Mouse (Mus musculus): ENCODE measurements around the gene Gm27021.

The Gm27021 gene

GRCm38 (mm10) chr8:120642031-120642662 lies 25.7 kb downstream of the Gm27021 start:
- in situ Hi-C loops (cut with MboI) = loop anchor here (25.0 kb wide), 1 partner anchor 445 kb away; the partner anchor contains the start of gene Foxf1

- in situ Hi-C loops (cut with MboI) = loop anchor here (25.0 kb wide), 1 partner anchor 446 kb away; the partner anchor contains the start of gene Foxf1
Measured at GRCm38 (mm10) chr8:120641245-120641644, 26.6 kb downstream of the Gm27021 start.

- in situ Hi-C loops (cut with MboI) = loop anchor here (25.0 kb wide), 1 partner anchor 453 kb away; the partner anchor contains the start of gene Foxf1
Measured at GRCm38 (mm10) chr8:120634329-120634839, 33.5 kb downstream of the Gm27021 start.

- in situ Hi-C loops (cut with MboI) = loop anchor here (25.0 kb wide), 1 partner anchor 454 kb away; the partner anchor contains the start of gene Foxf1
Measured at GRCm38 (mm10) chr8:120633665-120634271, 34.1 kb downstream of the Gm27021 start.

- in situ Hi-C loops (cut with MboI) = loop anchor here (25.0 kb wide), 1 partner anchor 454 kb away; the partner anchor contains the start of gene Foxf1
Measured at GRCm38 (mm10) chr8:120632969-120633664, 34.8 kb downstream of the Gm27021 start.

- in situ Hi-C loops (cut with MboI) = loop anchor here (25.0 kb wide), 1 partner anchor 456 kb away; the partner anchor contains the start of gene Foxf1
Measured at GRCm38 (mm10) chr8:120631441-120632375, 36.2 kb downstream of the Gm27021 start.

- in situ Hi-C loops (cut with MboI) = loop anchor here (25.0 kb wide), 1 partner anchor 456 kb away; the partner anchor contains the start of gene Foxf1
Measured at GRCm38 (mm10) chr8:120630848-120631247, 37.0 kb downstream of the Gm27021 start.

GRCm38 (mm10) chr8:120630031-120630430 lies 37.8 kb downstream of the Gm27021 start:
- in situ Hi-C loops (cut with MboI) = loop anchor here (25.0 kb wide), 1 partner anchor 457 kb away; the partner anchor contains the start of gene Foxf1

- in situ Hi-C loops (cut with MboI) = loop anchor here (25.0 kb wide), 1 partner anchor 460 kb away; the partner anchor contains the start of gene Foxf1
Measured at GRCm38 (mm10) chr8:120627298-120627697, 40.6 kb downstream of the Gm27021 start.

- in situ Hi-C loops (cut with MboI) = loop anchor here (25.0 kb wide), 1 partner anchor 461 kb away; the partner anchor contains the start of gene Foxf1
Measured at GRCm38 (mm10) chr8:120626461-120626860, 41.4 kb downstream of the Gm27021 start.

GRCm38 (mm10) chr8:120623608-120624007 lies 44.3 kb downstream of the Gm27021 start:
- in situ Hi-C loops (cut with MboI) = no loop called here

- in situ Hi-C loops (cut with MboI) = no loop called here
Measured at GRCm38 (mm10) chr8:120622161-120622560, 45.7 kb downstream of the Gm27021 start.

- in situ Hi-C loops (cut with MboI) = no loop called here
Measured at GRCm38 (mm10) chr8:120620441-120620840, 47.4 kb downstream of the Gm27021 start.

GRCm38 (mm10) chr8:120619235-120620180 lies 48.4 kb downstream of the Gm27021 start:
- in situ Hi-C loops (cut with MboI) = no loop called here

GRCm38 (mm10) chr8:120618110-120618509 lies 49.8 kb downstream of the Gm27021 start:
- in situ Hi-C loops (cut with MboI) = no loop called here

- in situ Hi-C loops (cut with MboI) = no loop called here
Measured at GRCm38 (mm10) chr8:120616663-120617626, 50.9 kb downstream of the Gm27021 start.

GRCm38 (mm10) chr8:120614491-120614890 lies 53.4 kb downstream of the Gm27021 start:
- in situ Hi-C loops (cut with MboI) = no loop called here

- in situ Hi-C loops (cut with MboI) = no loop called here
Measured at GRCm38 (mm10) chr8:120610824-120611223, 57.1 kb downstream of the Gm27021 start.
